Mouse (Mus musculus) forebrain, embryonic 11.5 days (tissue): ENCODE measurements at regions not wholly inside any gene's neighbourhood (a gene's known extent, or its start where the extent isn't known, plus 50 kb on each side); places are given as distances from the start of the nearest gene placed in this dataset.

Experiments
- ATAC-seq: fragments of 200-750 bp; cut with Nextera tagmentation; replicated peaks from 2 replicates; pipeline ENCODE4 v1.8.0; 2017; ENCODE audit warnings: moderate TSS enrichment; ENCODE audit not compliant: low FRiP score
- DNase-seq: peaks from one replicate; pipeline ENCODE4 v3.0.0-alpha.2; 2017; ENCODE audit warnings: low spot score
- H3K27ac ChIP-seq: fragments of 300-500 bp; sonication (generic); 2 replicates; pipeline ENCODE4 v1.5.1; 2014; ENCODE audit warnings: low read depth, low read length
- H3K27me3 ChIP-seq: fragments of 300-500 bp; sonication (generic); 2 replicates; pipeline ENCODE4 v1.6.1; 2014; ENCODE audit warnings: mild to moderate bottlenecking, low read length, mixed read lengths; ENCODE audit not compliant: control insufficient read depth, insufficient read depth
- H3K36me3 ChIP-seq: fragments of 300-500 bp; sonication (generic); 2 replicates; pipeline ENCODE4 v1.6.1; 2014; ENCODE audit warnings: mild to moderate bottlenecking, low read length, moderate library complexity, mixed read lengths; ENCODE audit not compliant: control insufficient read depth, insufficient read depth
- H3K4me1 ChIP-seq: fragments of 300-500 bp; sonication (generic); replicated peaks from 2 replicates; pipeline ENCODE4 v1.6.1; 2014; ENCODE audit warnings: low read length, mixed read lengths; ENCODE audit not compliant: control insufficient read depth, insufficient read depth
- H3K4me2 ChIP-seq: fragments of 300-500 bp; sonication (generic); 2 replicates; pipeline ENCODE4 v1.6.1; 2014; ENCODE audit warnings: low read depth, mild to moderate bottlenecking, low read length, moderate library complexity, mixed read lengths; ENCODE audit not compliant: severe bottlenecking
- H3K4me3 ChIP-seq: fragments of 300-500 bp; sonication (generic); 2 replicates; pipeline ENCODE4 v1.5.1; 2014; ENCODE audit warnings: low read depth, low read length
- H3K9ac ChIP-seq: fragments of 300-500 bp; sonication (generic); 2 replicates; pipeline ENCODE4 v1.6.1; 2014; ENCODE audit warnings: low read length
- H3K9me3 ChIP-seq: fragments of 300-500 bp; sonication (generic); 2 replicates; pipeline ENCODE4 v1.6.1; 2016; ENCODE audit warnings: low read length, mixed read lengths; ENCODE audit not compliant: control insufficient read depth
- WGBS: fragments of 180-500 bp; shearing (Covaris S2); extraction: QIAGEN DNeasy Blood & Tissue Kit; methylation state at CpG from one replicate; pipeline ENCODE4 v1.1.7; 2014; 5-methylcytosine and 5-hydroxymethylcytosine counted together

- WGBS = 30% methylated on average over 20 of the region's 20 CpGs
- Histone ChIP-seq H3K27ac (no peak overlapping the region), H3K36me3 (no peaks in the 10 kb centered on the region), H3K9ac (no peak overlapping the region), H3K9me3 (no peaks in the 10 kb centered on the region; the same call in 1 of the 2 replicates), H3K4me1 (no peaks in the 10 kb centered on the region; the same call in 1 of the 2 replicates), H3K4me2 (peak overlapping the region; percentile 26; the same call in 1 of the 2 replicates), H3K27me3 (no peaks in the 10 kb centered on the region), H3K4me3 (0 out of 2 replicates have a peak overlapping the region, but pooled peaks have one; percentile 10)
- peak; percentile 96 for ATAC-seq
- DNase-seq = peak; percentile 90
These were observed 66.7 kb downstream of the Rwdd3 start for GRCm38 (mm10) chr3:121104571-121105407.

- no peaks in the 10 kb centered on the region for H3K27me3 ChIP-seq
- 79% methylated on average over 11 of the region's 11 CpGs for WGBS
- no peak overlapping the region for H3K4me3 ChIP-seq
- DNase-seq (no peak), ATAC-seq (no peak)
- no peaks in the 10 kb centered on the region for H3K9me3 ChIP-seq
- H3K27ac ChIP-seq = no peak overlapping the region
- H3K4me1 ChIP-seq = no peaks in the 10 kb centered on the region; the same call in 1 of the 2 replicates
- H3K36me3 ChIP-seq = no peaks in the 10 kb centered on the region
- H3K4me2 ChIP-seq = no peak overlapping the region
- no peak overlapping the region for H3K9ac ChIP-seq
These were observed 68.6 kb downstream of the Rwdd3 start for GRCm38 (mm10) chr3:121102871-121103270.

GRCm38 (mm10) chr3:121102120-121102519 lies 69.4 kb downstream of the Rwdd3 start:
- H3K4me1 ChIP-seq = no peaks in the 10 kb centered on the region; the same call in 1 of the 2 replicates
- H3K27ac ChIP-seq = no peak overlapping the region
- H3K9ac ChIP-seq = no peak overlapping the region
- WGBS = 88% methylated on average over 1 of the region's 1 CpGs
- no peak overlapping the region for H3K4me3 ChIP-seq
- DNase-seq = no peak
- no peaks in the 10 kb centered on the region for H3K9me3 ChIP-seq
- no peak overlapping the region for H3K4me2 ChIP-seq
- no peaks in the 10 kb centered on the region for H3K36me3 ChIP-seq
- ATAC-seq = no peak
- no peaks in the 10 kb centered on the region for H3K27me3 ChIP-seq

- H3K27ac ChIP-seq = no peak overlapping the region
- H3K4me2 ChIP-seq = no peak overlapping the region
- H3K36me3 ChIP-seq = no peaks in the 10 kb centered on the region
- no peaks in the 10 kb centered on the region; the same call in 1 of the 2 replicates for H3K4me1 ChIP-seq
- ATAC-seq = no peak
- no peaks in the 10 kb centered on the region for H3K9me3 ChIP-seq
- H3K4me3 ChIP-seq = no peak overlapping the region
- no peaks in the 10 kb centered on the region for H3K27me3 ChIP-seq
- no peak for DNase-seq
- H3K9ac ChIP-seq = no peak overlapping the region
- WGBS = 70% methylated on average over 8 of the region's 8 CpGs
These were observed 71.2 kb downstream of the Rwdd3 start for GRCm38 (mm10) chr3:121100211-121100860.

GRCm38 (mm10) chr3:121093509-121093908 lies 78.0 kb downstream of the Rwdd3 start:
- no peaks in the 10 kb centered on the region for H3K4me1 ChIP-seq
- H3K4me3 ChIP-seq = no peak overlapping the region
- no peaks in the 10 kb centered on the region for H3K27me3 ChIP-seq
- ATAC-seq (0 out of 2 replicates have a peak, but pooled peaks have one; percentile 37), DNase-seq (peak; percentile 55)
- no peaks in the 10 kb centered on the region for H3K36me3 ChIP-seq
- H3K9ac ChIP-seq = no peak overlapping the region
- H3K9me3 ChIP-seq = no peaks in the 10 kb centered on the region
- H3K27ac ChIP-seq = no peak overlapping the region
- WGBS = 66% methylated on average over 6 of the region's 6 CpGs
- no peak overlapping the region for H3K4me2 ChIP-seq

GRCm38 (mm10) chr3:121088724-121089123 lies 82.8 kb downstream of the Rwdd3 start:
- H3K36me3 ChIP-seq = no peaks in the 10 kb centered on the region
- 70% methylated on average over 5 of the region's 5 CpGs for WGBS
- H3K4me1 ChIP-seq = no peaks in the 10 kb centered on the region
- no peak overlapping the region for H3K27ac ChIP-seq
- no peak overlapping the region for H3K4me2 ChIP-seq
- no peak for ATAC-seq
- no peaks in the 10 kb centered on the region for H3K27me3 ChIP-seq
- no peaks in the 10 kb centered on the region for H3K9me3 ChIP-seq
- H3K9ac ChIP-seq = no peak overlapping the region
- H3K4me3 ChIP-seq = no peak overlapping the region
- no peak for DNase-seq

- no peaks in the 10 kb centered on the region for H3K36me3 ChIP-seq
- no peaks in the 10 kb centered on the region for H3K4me1 ChIP-seq
- no peak overlapping the region for H3K4me2 ChIP-seq
- DNase-seq = no peak
- no peaks in the 10 kb centered on the region for H3K9me3 ChIP-seq
- no peak for ATAC-seq
- no peaks in the 10 kb centered on the region for H3K27me3 ChIP-seq
- WGBS = 83% methylated on average over 5 of the region's 5 CpGs
- H3K9ac ChIP-seq = no peak overlapping the region
- H3K27ac ChIP-seq = no peak overlapping the region
- H3K4me3 ChIP-seq = no peak overlapping the region
These were observed 102.8 kb downstream of the Rwdd3 start for GRCm38 (mm10) chr3:121068676-121069075.

GRCm38 (mm10) chr3:121035904-121036549 lies 135.5 kb downstream of the Rwdd3 start:
- Histone ChIP-seq H3K4me3 (no peak overlapping the region), H3K9ac (no peak overlapping the region), H3K9me3 (no peaks in the 10 kb centered on the region), H3K27ac (no peak overlapping the region), H3K4me2 (no peak overlapping the region), H3K27me3 (no peaks in the 10 kb centered on the region), H3K36me3 (no peaks in the 10 kb centered on the region), H3K4me1 (no peaks in the 10 kb centered on the region)
- ATAC-seq (0 out of 2 replicates have a peak, but pooled peaks have one; percentile 16), DNase-seq (no peak)
- 66% methylated on average over 9 of the region's 9 CpGs for WGBS
